Mouse (Mus musculus) spleen, adult 18-20 months (tissue): ENCODE data around the gene Mpp1.
A peak's percentile ranks its signal among the peaks of the same experiment; 100 is the strongest.
"Not testable (repeated sequence)": the region's sequence is repeated elsewhere in the genome, so short reads cannot be mapped to it uniquely, and the experiment has no call there.

Experiments used
- DNase-seq, 2 experiments: peaks; one replicate each; pipeline ENCODE4 v3.0.0; 2022; ENCODE audit warnings: mixed read lengths in 2 of 2

The Mpp1 gene

GRCm38 (mm10) chrX:75130467-75131160, at the start of gene Mpp1:
TSS of gene Mpp1 (minus strand) at chrX:75131016.
- DNase-seq = peak; percentile 65 to 71

GRCm38 (mm10) chrX:75163670-75164069, 32.9 kb upstream of the Mpp1 start, which contains the start of gene Smim9:
TSS of gene Smim9 (minus strand) at chrX:75163770.
- DNase-seq = no peak

DNA sequence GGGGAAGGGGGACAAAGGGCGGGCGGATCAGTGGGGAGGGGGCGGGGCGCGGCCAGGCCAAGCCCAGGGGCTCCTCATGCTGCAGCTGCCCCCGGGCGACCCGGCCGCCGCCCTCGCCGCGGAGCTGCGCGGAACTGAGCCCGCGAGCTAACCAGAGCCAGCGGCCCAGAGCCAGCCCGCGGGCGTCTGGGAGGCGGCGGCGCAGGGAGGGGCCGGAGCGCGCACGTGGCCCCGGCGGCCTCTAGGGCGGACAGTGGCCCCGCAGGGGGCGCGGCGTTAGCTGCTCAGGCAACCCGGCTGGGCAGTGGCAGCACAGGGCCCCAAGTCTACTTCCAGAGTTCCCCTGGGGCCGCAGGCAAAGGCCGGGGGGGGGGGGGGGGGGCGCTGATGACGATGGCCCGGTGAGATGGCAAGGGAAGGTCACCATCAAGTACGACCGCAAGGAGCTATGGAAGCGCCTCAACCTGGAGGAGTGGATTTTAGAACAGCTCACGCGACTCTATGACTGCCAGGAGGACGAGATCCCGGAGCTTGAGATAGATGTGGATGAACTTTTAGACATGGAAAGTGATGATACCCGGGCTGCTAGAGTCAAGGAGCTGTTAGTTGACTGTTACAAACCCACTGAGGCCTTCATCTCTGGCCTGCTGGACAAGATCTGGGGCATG, 24.9 kb upstream of the Mpp1 start:
- DNase-seq = peak in 1 of 2 experiments; percentile 30

GRCm38 (mm10) chrX:75152249-75152648, 21.4 kb upstream of the Mpp1 start:
- DNase-seq = no peak

- no peak for DNase-seq
Observed at GRCm38 (mm10) chrX:75150304-75150703, 19.5 kb upstream of the Mpp1 start.

DNA sequence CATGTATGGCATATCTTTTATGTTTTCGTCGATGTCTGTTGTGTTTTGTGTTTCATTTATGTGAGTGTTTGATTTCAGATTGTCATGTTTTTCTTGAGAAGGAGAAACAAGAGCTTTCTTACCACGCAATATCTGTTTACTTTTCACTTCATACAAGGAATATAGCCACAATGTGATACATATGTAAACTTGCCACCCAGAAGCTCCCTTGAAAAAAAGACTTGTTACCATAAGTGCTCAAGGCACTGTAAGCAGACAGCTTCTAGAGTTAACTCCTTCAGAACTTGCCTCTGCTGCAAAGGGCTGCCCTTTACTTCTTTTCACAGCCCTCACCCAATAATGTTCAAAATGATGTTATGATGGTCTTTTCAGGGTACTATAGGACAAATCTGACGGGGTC, 17.6 kb upstream of the Mpp1 start:
- DNase-seq = no peak

- not testable (repeated sequence) for DNase-seq
Observed at GRCm38 (mm10) chrX:75143124-75143555, 12.3 kb upstream of the Mpp1 start.

GRCm38 (mm10) chrX:75138182-75138581, 7.4 kb upstream of the Mpp1 start:
- no peak for DNase-seq

GRCm38 (mm10) chrX:75137729-75138128, 6.9 kb upstream of the Mpp1 start:
- DNase-seq = no peak

- DNase-seq = no peak
Observed at GRCm38 (mm10) chrX:75136938-75137337, 6.1 kb upstream of the Mpp1 start.

- no peak for DNase-seq
Observed at GRCm38 (mm10) chrX:75129474-75129873, 1.3 kb downstream of the Mpp1 start.

DNA sequence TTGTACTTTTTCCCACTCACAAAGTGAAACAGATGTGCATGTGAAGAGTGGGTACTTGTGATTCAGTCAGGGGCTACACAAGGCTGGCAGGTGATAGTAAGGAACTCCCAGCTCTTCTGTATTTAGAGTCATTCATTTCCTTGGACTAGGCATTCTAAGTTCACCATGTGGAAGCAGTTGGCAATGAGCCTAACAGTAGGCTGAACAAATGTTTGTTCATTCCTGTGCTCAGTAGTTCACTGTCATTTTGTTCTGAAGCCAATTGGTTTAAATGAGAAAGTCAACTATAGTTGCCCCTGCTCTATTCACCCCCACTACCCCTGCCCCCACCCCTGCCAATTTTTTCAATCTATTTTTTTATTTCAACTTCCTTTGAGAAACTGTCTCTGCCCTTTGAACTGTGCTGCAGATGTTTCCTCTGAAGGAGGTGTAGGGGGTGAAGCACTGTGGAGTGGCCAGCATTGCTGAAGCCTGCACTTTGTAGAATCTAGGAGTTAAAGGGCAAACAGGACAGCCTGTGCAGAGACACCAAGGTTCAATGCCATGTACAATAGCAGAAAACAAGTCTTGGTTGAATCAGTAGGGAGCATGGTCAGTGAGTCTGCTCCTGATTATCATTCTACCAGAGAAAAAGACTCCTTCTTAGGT, 2.4 kb downstream of the Mpp1 start:
- no peak for DNase-seq

- no peak for DNase-seq
Observed at GRCm38 (mm10) chrX:75126893-75127292, 3.9 kb downstream of the Mpp1 start.

GRCm38 (mm10) chrX:75125606-75126005, 5.2 kb downstream of the Mpp1 start:
- DNase-seq = no peak

- no peak for DNase-seq
Observed at GRCm38 (mm10) chrX:75115550-75115949, 15.3 kb downstream of the Mpp1 start.

- DNase-seq = no peak
Observed at GRCm38 (mm10) chrX:75102293-75102692, 28.5 kb downstream of the Mpp1 start.

DNA sequence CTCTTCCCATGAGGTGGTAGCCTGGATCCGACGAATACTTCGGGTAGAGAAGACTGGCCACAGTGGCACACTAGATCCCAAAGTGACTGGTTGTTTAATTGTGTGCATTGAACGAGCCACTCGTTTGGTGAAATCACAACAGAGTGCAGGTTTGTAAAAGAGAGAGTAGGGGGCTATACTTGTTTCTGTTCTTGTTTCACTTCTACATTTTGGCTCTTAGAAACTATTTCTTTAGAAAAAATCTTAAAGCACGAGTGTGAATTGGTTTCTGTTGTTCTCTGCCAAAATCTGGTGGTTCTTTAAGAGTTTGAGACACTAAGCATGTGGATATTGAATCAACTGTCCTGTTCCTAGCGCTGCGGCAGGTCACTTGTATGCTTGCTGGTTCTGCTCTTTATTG, 32.0 kb downstream of the Mpp1 start:
- DNase-seq = no peak

- DNase-seq = no peak
Observed at GRCm38 (mm10) chrX:75096163-75096770, 34.5 kb downstream of the Mpp1 start.

DNA sequence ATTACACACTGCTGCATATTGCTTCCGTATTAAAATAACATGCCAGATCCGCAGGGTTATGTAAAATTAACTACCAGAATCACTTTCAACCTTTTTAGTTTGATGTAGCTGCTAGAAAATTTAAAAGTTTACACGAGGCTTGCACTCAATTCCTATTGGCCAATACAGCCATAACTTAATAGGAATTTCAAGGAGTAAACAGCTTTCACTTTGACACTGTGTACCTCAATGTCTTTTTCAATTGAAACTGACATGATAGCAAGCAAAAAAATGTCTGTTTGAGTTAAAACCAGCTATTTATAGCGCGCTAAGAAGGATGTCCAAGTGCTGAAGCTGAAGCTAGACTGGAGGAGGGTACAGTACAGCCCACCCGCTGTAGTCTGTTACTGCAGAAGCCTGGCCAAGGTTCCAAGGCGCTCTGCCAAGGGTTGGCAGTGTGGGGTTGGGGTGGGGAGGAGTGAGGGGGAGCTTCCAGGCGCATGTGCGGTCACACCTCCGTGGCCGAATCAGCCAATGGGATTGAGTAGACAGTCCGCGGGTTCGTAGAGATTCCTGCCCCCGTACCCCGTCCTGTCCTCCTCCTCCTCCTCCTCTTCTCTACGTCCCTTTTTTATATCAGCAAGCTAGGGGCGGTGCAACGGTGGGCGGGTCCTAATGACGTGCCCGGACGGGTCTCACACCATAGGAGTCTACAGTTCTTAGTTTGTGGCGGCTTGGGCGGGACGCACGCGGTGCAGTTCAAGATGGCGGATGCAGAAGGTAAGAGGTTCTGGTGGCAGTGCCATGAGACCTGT, 35.2 kb downstream of the Mpp1 start, which contains the start of gene Dkc1:
Gene Dkc1, plus strand, starts transcription at position 486 of the 794 bp plus-strand sequence.
- DNase-seq = peak; percentile 88 to 92

- no peak for DNase-seq
Observed at GRCm38 (mm10) chrX:75085654-75086053, 45.2 kb downstream of the Mpp1 start.

- DNase-seq = peak; percentile 58 to 59
Observed at GRCm38 (mm10) chrX:75084774-75085508, 45.9 kb downstream of the Mpp1 start, which contains the start of gene Gab3. TSS of gene Gab3 (minus strand) at chrX:75085458.
